Mouse (Mus musculus) layer of hippocampus, adult 2 months (tissue): ENCODE results near the gene Gfy. TPM values are rescaled to one million over a fixed set of nuclear protein-coding genes. Genes with fewer than 3 reads are reported as not detected.

ENCODE experiments used
- DNase-seq, 2 experiments: peaks; one replicate each; pipeline ENCODE4 v3.0.0; 2022; ENCODE audit warnings: low spot score in 2 of 2
- H3K27ac ChIP-seq: fragments of 200-600 bp; 2 replicates; pipeline ENCODE4 v1.8.1; 2022
- H3K4me3 ChIP-seq: fragments of 200-600 bp; 2 replicates; pipeline ENCODE4 v1.8.1; 2022; ENCODE audit warnings: mild to moderate bottlenecking
- CTCF ChIP-seq: fragments of 200-600 bp; conservative IDR thresholded peaks from 2 replicates; pipeline ENCODE4 v1.8.1; 2022; ENCODE audit warnings: antibody characterized with exemption, mild to moderate bottlenecking, moderate library complexity
- total RNA-seq, 2 experiments: library from RNA; stranded (reverse); gene quantifications; 2 replicates each; pipeline ENCODE4 v1.2.3; 2021

Gfy gene
- total RNA-seq, 2 experiments from 2014 or later = 0.20 TPM; not detected in 1

DNA sequence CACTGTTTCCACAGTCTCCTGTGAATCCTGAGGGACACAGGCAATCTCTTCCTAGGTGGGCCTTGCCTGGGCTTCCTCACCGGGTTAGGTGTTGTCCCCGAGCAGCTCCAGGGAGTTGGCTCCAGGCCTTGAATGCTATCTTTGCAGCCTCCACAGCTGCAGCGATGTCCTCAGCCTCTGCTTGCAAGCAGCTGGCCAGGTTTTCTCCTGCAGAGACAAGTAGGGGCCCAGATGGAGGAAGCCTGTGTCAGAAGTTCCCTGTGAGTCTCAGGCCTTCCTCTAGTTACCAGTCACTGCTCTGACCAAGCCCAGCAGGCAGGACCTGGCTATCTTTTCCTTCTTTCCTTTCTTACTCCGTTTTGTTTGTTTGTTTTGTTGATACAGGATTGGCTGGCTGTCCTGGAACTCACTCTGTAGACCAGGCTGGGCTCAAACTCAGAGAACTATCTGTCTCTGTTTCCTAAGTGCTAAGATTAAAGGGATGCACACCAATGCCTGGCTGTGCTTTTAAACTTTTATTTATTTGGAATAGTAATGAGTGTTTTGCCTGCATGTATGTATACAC, 30.8 kb downstream of the Gfy start:
- H3K27ac ChIP-seq = no peak overlapping the region

DNA sequence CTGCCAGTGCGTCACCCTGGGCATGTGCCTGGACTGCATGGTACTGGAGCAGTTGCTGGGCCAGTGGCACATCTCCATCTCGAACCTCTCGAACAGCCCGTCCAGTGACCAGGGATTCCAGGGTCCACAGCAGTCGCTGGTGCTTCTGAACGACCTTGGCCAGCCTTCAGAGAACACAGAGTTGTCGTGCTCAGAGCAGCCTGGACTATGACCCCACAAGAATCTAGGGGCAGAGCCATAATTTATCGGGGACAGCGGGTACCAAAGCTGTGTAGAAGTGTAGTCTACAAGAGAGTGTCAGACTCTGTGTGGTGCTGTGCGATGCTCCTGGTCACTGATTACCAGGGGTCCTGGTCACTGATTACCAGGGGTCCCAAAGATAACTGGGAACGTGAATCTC, 31.5 kb downstream of the Gfy start:
- no peak for DNase-seq
- no peak for TF ChIP-seq CTCF
- H3K4me3 ChIP-seq = no peak overlapping the region
- no peak overlapping the region for H3K27ac ChIP-seq

More for the DNA sequence above, 30.8 kb downstream of the Gfy start:
- DNase-seq = no peak
- TF ChIP-seq CTCF = no peak
- no peak overlapping the region for H3K4me3 ChIP-seq

DNA sequence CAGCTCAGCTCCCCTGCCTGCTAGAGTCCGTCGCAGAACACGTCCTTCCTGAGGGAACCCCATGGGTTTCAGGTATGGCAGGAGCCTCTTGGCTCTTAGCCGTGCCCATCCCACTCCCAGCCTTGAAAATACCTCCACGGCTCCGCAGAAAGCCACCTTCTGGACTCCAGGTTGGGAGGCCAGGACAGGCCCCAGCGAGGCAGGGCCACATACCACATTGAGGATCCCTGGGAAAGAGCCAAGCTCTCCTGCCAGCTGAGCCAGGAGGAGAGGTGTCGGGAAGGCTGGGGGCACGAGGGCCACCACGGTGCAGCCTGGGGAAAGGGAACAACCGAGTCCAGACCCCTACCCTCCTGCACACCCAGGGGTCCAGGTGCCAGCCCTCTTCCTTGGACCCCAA, 32.1 kb downstream of the Gfy start:
- no peak for DNase-seq

DNA sequence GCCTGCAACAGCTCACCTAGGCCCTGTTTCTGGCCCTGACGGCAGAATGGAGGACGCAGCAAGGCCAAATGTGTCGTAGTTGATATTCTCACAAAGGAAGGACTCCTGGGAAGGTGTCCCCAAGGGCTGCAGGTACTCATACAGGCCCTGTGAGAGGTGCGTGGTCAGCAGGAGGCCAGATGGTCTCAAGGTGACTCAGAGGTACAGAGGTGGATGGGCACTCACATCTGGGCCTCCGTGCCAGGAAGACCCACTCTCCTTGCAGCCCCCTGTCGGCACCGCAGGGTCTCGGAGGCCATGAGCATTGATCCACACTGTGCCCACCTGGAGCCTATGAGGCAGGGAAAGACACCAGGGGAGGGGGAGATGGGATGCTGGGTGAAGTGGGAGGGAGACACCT, 33.9 kb downstream of the Gfy start:
- H3K27ac ChIP-seq = no peak overlapping the region
- H3K4me3 ChIP-seq = no peak overlapping the region
- TF ChIP-seq CTCF = no peak
- no peak for DNase-seq

More for the DNA sequence above, 32.1 kb downstream of the Gfy start:
- Histone ChIP-seq H3K4me3 (no peak overlapping the region), H3K27ac (no peak overlapping the region)
- no peak for TF ChIP-seq CTCF

DNA sequence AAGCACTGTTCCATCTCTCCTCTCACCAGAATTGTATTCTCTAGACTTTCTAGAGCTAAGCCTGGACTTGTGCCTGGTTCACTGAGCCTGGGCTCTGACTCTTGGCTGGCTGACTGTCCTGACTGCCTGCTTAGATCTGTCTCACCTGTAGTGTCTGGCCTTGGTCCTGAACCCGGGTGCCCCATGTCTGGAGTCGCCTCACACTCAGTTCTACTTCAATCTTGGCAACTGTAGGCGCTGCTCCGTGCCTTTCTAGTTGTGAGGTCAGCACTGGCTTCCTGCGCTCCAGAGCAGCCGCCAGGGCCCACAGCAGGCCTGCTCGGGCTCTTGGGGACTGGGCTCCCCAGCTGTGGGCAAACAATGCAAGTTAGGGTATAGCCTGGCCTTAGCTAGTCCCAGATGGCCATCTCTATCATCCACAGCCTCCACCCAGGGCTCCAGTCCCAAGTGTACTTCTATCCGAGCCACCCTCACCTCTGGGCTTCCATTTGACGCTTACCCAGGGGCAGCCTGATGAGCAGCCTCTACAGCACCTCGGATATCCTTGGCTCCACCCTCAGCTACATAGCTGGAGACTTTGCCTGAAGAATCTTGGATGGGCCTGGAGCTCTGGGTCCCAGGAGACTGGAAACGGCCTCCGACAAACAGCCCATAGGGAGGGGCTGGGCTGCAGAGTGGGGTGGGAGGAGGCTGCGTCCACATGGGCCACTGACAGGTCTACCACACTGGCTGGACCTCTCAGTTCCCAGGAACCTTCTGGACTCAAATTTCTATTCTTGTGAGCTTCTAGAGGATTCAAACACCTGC, 34.8 kb downstream of the Gfy start:
- TF ChIP-seq CTCF = no peak

DNA sequence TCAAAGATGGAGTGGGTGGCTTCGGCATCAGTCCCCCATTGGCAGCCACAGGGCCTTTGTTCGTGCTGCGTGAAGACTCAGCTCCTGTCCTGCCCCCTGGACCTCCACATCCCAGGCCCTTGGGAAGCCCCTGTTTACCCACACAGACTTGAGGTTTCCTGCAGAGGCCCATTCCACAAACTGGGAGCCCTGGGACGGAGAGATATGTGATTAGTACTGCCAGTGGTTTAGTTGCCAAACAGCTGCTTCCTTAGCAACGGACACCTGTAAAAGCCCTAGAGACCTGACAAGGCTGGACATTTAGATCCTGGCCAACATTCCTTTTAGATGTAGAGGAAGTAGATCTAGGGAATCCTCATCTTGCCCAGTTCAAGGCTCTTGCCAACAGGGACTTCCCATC, 37.5 kb downstream of the Gfy start:
- DNase-seq = no peak
- no peak overlapping the region for H3K27ac ChIP-seq
- H3K4me3 ChIP-seq = no peak overlapping the region
- no peak for TF ChIP-seq CTCF

More for the DNA sequence above, 34.8 kb downstream of the Gfy start:
- Histone ChIP-seq H3K27ac (no peak overlapping the region), H3K4me3 (no peak overlapping the region)
- no peak for DNase-seq

DNA sequence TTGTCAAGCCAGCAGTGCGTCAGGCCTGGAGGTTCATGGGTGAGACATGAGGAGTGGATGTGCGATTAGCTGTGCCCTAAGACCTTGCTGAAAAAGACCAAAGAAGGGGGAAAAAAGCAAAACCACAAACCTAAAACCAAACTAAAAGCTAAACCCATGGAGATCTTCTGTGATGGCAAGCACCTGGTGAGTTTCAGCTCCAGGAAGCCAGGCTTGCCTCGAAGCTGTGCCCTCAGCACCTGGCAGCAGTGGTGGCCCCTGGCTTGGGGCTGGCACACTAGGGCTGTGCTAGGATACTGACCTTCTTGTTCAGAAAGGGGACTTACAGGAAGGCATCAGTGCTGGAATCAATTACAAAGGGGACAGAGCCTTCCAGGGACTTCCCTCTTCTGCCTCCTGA, 38.0 kb downstream of the Gfy start:
- Histone ChIP-seq H3K27ac (no peak overlapping the region), H3K4me3 (no peak overlapping the region)
- DNase-seq = no peak
- TF ChIP-seq CTCF = no peak

DNA sequence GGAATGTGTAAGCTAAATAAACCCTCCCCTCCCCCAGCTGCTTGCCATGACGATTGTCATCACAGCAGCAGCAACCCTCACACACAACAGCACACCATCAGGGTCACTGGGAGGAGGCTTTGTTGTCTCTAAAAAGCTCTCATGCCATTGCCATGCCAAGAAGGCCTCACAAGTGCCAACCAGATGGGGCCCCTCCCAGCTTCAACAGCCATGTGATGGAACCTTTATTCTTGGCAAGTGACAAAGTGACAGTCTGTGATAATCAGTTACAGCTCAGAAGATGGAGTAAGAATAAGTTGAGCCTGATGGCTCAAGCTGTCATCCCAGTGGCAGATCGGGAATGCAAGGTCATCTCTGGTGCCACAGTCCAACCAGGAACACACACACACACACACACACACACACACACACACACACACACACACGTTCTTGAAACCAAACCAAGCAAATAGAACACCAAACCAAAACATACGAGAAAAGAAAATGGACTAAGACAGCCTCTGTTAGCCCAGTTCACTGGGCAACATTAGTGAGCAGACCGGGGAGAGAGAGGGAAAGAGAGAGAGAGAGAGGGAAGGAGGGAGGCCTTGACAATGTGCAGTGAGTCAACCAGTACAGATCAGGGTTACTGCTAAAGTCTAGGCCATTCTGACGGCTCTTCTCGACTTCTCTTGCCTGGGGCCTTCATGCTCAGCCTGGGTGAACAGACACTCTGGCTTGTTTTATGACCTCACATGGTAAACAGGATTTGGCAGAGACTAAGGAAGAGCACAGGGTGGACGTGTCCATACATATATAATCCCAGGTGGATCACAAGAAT, 39.3 kb downstream of the Gfy start:
- Histone ChIP-seq H3K27ac (no peak overlapping the region), H3K4me3 (no peak overlapping the region)
- DNase-seq = no peak
- no peak for TF ChIP-seq CTCF

DNA sequence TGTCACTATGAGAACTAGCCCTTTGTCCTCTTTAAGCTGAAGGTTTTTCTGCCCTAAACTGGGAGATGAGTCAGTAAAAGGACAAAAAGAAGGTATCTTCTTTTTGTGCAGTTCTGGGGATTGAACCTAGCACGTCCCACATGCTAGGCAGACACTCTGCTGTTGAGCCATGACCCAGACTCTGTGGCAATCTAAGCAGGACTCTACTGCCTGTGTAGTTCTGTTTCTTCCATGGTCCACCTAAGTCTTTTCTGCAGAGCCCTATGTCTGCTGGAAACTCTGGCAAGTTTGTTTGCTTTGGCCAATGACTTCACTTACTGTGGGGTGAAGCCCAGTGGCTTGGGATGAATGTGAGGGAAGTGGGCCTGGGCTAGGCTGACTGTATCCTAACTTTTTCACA, 41.0 kb downstream of the Gfy start:
- no peak for TF ChIP-seq CTCF
- no peak overlapping the region for H3K4me3 ChIP-seq
- H3K27ac ChIP-seq = no peak overlapping the region
- no peak for DNase-seq

DNA sequence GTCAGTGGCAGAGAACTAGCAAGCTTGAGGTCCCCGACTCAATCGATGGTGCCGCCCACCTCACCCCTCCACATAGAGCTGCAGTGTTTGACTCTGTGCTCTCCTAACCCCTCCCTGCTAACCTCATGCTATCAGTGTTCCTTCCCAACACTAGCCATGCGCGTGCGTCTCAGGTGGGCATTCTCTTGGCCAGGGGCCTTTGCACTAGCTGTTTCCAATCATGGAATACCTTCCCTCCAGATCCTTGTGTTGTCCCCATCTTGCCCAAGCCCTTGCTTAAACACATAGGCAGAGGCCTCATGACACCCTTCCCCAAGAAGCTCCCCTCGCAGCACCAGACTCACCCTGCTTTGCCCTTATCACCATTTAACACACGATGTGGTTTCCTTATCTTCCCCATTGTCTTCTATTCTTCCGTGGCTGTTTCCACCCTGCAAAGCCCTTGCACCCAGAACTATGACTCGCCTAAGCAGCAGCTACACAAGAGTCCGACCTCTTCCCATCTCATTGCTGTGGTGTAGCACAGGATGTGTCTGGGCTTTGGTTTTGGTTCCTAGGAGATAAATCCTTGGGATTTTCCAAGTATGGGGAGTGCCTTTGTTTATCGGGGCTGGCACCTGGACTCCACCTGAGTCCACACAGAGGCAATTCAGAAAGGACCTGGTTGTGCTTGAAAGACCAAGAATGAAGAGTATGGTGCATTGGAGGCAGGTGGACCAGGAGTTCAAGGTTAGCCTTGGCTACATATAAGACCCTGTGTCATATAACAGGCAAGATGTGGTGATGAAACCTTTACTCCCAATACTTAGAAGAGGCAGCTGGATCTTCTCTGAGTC, 42.0 kb downstream of the Gfy start:
- no peak for DNase-seq
- Histone ChIP-seq H3K27ac (no peak overlapping the region), H3K4me3 (no peak overlapping the region)
- TF ChIP-seq CTCF = no peak

DNA sequence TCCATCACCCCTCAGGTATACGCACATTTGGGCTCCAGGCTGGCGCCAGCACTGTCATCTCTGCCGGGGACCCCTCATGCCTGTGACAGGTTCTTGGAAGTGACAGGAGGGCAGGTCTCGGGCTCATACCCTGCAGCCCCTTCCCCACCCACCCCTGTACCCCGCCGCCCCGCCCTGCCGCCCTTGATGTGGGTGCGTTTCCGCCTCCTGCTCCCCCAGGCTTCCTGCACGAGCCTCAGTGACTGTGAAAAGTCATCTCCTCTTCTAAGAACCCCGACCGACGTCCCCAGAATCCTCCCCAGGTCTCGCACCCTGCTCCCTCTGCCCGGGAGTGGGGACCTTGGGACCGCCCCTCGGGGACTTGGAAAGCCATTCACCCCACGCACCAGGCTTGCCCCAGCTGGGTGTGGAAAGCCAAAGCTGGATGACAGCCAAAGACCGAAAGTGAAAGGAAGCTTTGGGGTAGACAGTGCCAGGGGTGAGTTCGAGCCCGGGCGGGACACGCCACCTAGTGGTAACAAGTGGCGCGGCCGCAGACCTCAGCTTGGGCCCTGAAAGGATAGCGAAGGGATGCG, 43.3 kb downstream of the Gfy start, which contains the start of the genes Gm45713 and Flt3l:
Gene Gm45713 (minus strand): TSS at position 239 of the 575 bp plus-strand sequence.
Gene Flt3l (minus strand): TSS at position 440 of the 575 bp plus-strand sequence.
- H3K27ac ChIP-seq = peak within 1 kb of the TSS; percentile 81
- TF ChIP-seq CTCF = peak; percentile 99

DNA sequence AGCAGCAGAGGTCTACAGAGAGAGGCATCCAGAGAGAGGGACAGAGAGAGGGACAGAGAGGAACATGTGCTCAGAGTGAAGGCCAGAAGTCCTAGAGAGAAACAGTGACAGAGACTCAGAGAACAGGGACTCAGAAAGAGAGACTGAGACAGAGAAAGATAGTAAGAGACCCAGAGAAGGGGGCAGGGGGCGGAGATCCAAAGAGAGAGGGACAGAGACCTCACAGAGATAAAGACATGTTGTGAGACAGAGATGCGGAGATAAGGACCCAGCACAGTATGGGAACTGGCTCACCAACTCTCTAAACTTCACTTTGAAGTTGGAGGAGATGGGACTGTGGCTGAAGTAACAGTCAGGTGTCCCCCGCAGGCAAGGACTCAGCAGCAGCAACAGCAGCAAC, 44.0 kb downstream of the Gfy start:
- Histone ChIP-seq H3K4me3 (peak overlapping the region; percentile 72), H3K27ac (no peak overlapping the region; the same call in 1 of the 2 replicates)
- TF ChIP-seq CTCF = no peak
- DNase-seq = no peak

More for the DNA sequence above, 43.3 kb downstream of the Gfy start, which contains the start of the genes Gm45713 and Flt3l:
- DNase-seq = peak; percentile 87 to 88
- H3K4me3 ChIP-seq = peak within 1 kb of the TSS; percentile 72
